Mouse (Mus musculus) adrenal gland (tissue): Measurements from ENCODE around the gene Pcyt2.

ENCODE experiments used
- intact Hi-C: fragments of 180-260 bp; cut with DNase I; formaldehyde crosslinking; loops from one replicate; pipeline ENCODE4 v1.15.1; 2025
- microRNA-seq, 2 experiments: library from miRNA; unstranded; fragments of <30 nt; microRNA quantifications; one replicate each; pipeline ENCODE4; 2019

The Pcyt2 gene

GRCm38 (mm10) chr11:120571122-120571521, 46.6 kb downstream of the Pcyt2 start:
- intact Hi-C loops: loop anchor here (5.0 kb wide), 1 partner anchor 54 kb away; no protein-coding TSS in a partner anchor

GRCm38 (mm10) chr11:120568324-120568723, 49.4 kb downstream of the Pcyt2 start:
- intact Hi-C loops: no loop called here

- intact Hi-C loops: no loop called here
Measured at GRCm38 (mm10) chr11:120565114-120565513, 52.6 kb downstream of the Pcyt2 start.

- intact Hi-C loops: no loop called here
Measured at GRCm38 (mm10) chr11:120562949-120563348, 54.8 kb downstream of the Pcyt2 start.

- intact Hi-C loops: no loop called here
Measured at GRCm38 (mm10) chr11:120560952-120561728, 56.6 kb downstream of the Pcyt2 start.

Small RNA genes within 50 kb of the gene (microRNA-seq; reads per million reads assigned to microRNA genes)
- gene Mir6936: 0 to 0.86 reads per million in 2 experiments
